Mouse (Mus musculus) NIH3T3 (cell line): ENCODE measurements around the gene Tnfsf18.

ENCODE experiments used
- DNase-seq: peaks from one replicate; pipeline ENCODE4 v3.0.0-alpha.2; 2012; ENCODE audit warnings: low read depth

Gene Tnfsf18

DNA sequence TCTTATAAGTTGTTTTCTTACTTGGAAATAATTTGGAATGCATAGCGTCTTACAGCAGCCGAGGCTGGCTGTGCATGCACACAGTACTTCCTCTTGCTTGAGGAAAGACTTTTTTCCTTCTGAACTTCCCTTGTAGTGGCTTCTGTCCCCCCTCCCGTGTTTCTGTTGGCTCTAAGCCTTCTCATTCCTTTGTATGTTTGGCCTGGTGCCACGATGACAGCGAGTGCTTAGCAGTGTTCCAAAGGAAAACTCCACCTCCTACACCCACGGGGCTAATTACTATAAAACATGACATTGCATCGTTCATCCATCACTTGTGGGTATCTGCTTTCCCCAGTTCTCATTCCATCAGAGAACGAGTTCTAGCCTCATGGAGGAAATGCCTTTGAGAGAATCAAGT is at the start of gene Tnfsf18:
Tnfsf18 (plus strand) TSS at position 313 of the 400 bp plus-strand sequence.
- DNase-seq, result peak; percentile 72

DNA sequence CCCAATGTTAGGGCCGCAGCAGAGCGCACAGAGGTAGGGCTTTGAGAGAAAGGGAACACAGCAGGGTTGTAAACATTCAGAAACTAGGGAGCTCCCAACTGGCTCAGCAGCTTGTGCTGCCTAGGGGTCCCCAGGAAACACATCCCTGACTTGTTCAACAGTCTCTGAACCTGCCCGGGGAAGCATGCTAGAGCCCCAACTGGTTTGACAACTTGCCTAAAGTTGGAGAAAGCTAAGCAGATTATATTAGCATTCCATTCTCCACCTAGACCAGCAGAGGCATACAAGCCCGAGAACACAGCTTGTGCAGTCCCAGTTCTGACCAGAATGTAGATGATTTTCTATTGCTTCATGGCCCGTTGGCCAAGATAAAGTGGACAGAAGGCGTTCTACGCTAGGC is 49.6 kb upstream of the Tnfsf18 start:
- no peak for DNase-seq

DNA sequence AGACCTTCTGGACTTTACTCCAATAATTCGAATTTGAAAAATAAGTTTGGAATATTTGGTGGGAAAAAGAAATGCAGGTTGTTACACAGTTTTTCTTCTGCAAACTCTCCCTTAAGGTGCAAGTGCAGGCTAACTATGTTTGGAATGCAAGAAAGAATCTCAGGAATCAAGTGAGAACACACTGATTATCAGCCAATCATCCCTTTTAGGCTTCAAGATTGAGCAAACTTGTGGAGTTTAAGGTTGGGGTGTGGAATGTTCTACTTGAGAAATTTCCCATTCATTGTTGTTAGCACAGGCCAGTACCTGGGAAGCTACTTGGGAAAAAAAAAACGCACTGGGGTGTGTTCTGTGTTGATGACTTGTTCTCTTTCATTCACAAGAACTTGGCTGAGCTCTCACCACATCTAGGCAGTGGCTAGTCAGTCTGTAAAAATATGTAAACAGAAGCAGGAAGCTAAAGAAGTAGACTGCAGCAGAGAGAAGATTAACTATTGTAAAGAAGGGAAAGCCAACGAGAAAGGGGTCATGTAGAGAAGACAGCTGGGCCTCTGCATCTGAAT is 42.7 kb upstream of the Tnfsf18 start:
- no peak for DNase-seq

DNA sequence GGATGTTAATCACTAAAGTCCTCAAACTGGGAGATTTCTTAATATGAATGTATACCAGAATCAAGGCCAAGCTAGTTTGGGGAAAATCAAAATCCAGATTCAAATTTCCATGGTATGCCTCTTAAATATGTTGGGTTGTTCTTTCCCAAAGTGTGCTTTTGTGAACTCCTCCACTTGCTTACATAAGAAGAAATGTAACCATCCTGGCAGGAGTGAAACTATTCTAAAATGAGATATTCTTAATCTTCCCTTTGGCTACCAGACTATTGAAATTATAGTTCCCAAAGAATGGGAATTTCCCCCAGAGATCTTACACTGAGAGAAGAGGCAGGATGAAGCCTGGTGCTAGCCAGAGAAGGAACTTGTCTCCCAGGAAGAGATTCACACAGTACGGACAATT is 42.2 kb upstream of the Tnfsf18 start:
- no peak for DNase-seq

- peak; percentile 61 for DNase-seq
Measured at GRCm38 (mm10) chr1:161463388-161464085, 30.9 kb upstream of the Tnfsf18 start.

DNA sequence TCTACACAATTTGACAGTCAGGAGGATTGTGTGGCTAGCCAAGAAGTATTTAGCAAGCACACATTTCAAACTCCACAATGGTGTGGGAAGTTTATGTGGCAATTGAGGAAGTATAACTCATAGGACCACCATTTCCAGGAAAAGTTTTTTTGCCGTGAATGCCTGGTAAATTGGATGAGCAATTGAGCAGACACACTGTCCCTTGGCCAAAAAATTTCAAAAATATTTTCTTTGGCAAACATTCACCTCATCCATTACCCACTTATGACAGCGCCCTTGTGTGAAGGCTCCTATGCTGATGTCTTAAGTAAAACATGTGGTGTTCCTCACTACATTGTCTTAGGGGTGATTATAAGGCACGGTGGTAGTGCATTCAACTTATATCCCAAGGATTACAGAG is 17.2 kb upstream of the Tnfsf18 start:
- DNase-seq, result peak; percentile 45

GRCm38 (mm10) chr1:161479854-161480253 is 14.6 kb upstream of the Tnfsf18 start:
- no peak for DNase-seq

DNA sequence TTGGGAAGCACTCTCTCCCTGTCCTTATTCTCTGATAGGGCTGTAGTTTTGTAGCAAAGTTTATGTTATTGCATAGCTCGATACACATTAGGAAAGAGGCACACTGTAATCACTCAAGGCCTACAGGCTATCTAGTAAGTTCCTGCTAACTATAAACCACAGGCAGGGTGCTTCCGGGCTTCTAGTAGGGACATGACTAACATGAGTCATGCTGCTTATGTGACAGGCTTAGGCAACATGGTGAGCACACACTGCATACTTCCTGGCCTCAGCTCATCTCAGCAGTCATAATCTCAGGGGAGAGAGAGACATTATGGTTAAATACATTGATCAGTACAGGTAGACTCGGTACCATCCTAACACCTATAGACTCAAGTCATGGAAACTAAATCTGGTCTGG is 12.2 kb upstream of the Tnfsf18 start:
- no peak for DNase-seq

DNA sequence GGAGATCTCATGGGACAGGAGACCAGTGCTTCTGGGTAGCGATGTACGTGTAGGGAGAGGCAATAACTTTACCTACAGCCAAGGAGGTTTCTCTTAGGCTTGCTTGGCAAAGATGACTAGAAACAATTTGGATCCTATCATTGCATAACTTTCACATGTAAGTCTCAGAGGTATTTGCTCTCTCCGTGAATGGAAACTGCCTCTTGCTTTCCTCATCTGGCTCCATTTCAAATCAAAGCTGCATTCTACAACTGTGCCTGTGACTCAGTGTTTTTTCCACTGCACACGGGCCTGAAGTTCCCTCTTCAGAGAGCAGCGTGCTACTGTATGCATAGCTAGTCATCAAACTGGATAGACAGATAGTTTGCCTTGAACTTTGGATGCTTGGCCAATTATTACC is 7.4 kb upstream of the Tnfsf18 start:
- DNase-seq, result peak; percentile 75

- DNase-seq, result no peak
Measured at GRCm38 (mm10) chr1:161491766-161492165, 2.7 kb upstream of the Tnfsf18 start.

DNA sequence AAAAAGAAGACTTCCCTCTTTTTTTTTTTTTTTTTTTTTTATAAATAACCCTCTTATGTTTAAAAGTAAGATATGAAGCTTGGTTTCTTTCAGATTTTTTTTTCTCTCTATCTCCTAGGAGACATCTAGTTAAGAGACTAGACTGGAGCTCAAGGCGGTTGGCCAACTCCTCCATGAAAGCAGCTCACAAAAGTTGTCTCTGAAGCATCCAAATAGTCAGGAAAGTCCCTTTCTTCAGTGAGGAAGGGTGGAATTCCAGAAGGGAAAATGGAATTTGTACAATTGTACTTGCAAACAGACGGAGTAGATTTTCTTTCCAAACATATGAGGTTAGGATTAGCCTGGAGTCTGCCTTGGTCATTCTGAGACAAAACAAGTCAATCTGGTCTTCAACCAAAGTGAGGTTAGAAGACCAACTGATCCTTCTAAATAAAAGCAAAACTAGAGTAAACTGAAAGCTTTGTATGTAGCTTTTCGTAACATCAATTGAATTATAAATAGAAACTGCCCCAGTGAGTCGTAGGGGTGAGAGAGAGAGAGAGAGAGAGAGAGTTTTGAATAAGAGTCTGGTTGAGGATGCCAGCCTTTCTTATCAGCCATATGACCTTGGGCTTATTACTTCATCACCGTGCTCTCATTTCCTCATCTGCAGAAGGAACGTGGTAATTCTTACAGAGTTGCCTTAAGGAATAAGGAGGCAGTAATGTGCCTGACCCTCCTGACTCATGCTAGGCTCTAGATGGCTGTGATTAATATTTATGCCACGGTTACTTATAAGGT is 2.6 kb downstream of the Tnfsf18 start:
- DNase-seq, result peak; percentile 54

DNA sequence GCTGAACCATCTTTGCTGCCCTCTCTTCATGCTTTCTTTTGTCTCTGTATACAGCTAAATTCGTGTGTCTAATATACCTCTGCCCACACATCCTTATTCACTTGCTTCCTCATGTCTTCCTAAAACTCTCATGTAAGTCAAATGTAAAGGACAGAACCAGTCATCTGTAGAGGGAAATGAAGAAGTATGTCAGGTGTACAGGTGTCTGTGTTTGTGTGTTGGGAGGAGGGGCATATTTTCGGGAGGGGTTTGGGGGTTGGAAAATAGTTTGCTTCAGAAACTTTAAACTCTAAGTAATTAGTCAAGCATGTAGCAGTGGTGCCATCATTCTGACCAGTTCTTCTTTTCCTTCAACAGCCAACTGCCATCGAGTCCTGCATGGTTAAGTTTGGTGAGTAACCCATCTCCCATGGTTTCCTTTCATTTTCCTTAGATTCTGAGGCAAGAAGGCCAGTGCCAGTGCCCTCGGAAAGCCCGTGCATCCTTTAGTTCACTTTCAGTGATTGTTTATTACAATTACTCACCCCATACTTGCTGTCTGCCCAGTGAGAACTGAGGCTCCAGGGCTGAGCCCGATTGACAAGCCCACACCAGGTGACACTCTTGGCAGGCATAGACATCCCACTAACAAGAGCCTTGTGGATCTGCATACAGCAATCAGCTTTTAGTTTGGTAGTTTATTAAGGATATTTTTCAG is 5.8 kb downstream of the Tnfsf18 start:
- DNase-seq, result peak; percentile 31

GRCm38 (mm10) chr1:161500811-161501146 is 6.3 kb downstream of the Tnfsf18 start:
- peak; percentile 20 for DNase-seq

GRCm38 (mm10) chr1:161506317-161506716 is 11.9 kb downstream of the Tnfsf18 start:
- peak; percentile 65 for DNase-seq

GRCm38 (mm10) chr1:161507623-161508047 is 13.2 kb downstream of the Tnfsf18 start:
- peak; percentile 94 for DNase-seq

- no peak for DNase-seq
Measured at GRCm38 (mm10) chr1:161517355-161517754, 22.9 kb downstream of the Tnfsf18 start.

DNA sequence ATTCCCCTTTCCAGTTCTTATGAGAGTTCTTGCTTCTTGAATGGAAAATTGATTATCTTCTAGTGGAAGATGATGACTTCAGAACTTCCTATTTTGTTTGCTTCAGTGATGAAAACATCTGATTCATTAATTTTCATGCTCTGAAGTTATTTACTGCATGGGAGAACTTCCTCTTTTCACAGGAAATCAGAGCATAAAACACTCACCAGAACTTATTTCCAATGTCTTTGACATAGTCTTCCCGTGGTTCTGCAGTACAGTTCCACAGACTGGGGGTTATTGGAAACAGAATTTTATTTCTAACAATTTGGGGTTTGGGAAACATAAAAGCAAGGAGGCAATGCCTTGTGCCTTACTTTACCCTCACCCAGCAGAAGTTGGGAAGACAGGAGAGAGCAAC is 25.8 kb downstream of the Tnfsf18 start:
- no peak for DNase-seq

DNA sequence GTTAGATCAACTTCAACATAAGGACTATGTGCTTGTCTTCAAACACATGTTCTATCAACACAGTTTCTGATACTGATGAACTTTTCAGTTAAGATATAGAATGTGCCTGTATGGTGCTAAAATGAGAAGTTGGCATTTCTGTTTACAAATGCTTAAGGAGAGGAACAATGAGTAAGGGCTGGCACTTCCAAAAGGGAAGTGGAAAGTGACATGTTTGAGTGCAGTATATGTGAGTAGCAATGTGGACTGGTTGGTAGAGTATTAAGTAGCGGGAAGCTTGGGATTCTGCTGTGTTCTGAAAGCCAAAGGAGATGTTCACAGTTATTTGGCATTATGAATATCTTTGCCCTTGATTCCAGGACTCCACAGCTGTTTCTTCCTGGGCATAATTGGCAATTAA is 33.7 kb downstream of the Tnfsf18 start:
- no peak for DNase-seq

GRCm38 (mm10) chr1:161550596-161551095 is 56.2 kb downstream of the Tnfsf18 start:
- no peak for DNase-seq

GRCm38 (mm10) chr1:161552098-161552497 is 57.6 kb downstream of the Tnfsf18 start:
- no peak for DNase-seq
